Mouse (Mus musculus): ENCODE measurements around the gene Skor1. TPM values are rescaled to one million over a fixed set of nuclear protein-coding genes. Genes with fewer than 3 reads are reported as not detected.

The Skor1 gene
- total RNA-seq, 1 experiment = 0.54 TPM

DNA sequence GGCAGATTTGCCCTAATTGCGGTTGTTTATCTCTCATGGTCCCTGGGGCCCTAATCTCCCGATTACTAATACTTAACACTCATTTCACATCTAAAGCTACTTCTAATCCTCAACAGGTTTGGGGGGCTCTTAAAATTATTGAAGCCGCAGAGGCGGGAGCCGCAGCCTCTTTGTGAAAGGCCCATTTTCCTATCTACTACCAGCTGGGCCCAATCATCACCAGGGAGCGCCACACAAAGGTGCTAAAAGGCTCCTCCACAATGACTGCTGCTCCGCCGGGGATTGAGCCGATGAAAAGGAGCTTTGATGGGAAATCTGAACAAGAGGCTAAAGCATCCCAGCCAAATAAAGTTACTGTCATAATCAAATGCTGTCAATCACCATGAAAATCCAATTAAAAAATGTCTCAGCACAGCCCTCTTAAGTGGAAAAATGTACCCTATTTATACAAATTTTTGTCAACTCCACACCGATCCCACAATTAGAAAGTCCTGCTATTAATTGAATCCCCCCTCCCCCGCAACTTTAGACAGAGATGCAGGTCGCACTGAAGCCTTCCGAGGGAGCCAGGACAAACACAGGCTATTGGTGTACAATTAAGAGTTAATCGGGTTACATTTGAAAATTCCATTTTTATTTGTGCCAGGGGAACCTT is 33.7 kb upstream of the Skor1 start:
- no peak for TF ChIP-seq HCFC1 (IDR thresholded peaks at IDR 0.05; ENCODE audit: borderline replicate concordance, insufficient read depth, low read length)
- TF ChIP-seq MAFK (IDR thresholded peaks at IDR 0.05; ENCODE audit: insufficient read depth, low read depth, low read length) = no peak
- no peak for TF ChIP-seq ZC3H11A (IDR thresholded peaks at IDR 0.05; ENCODE audit: borderline replicate concordance, low read depth, low read length)
- no peak for TF ChIP-seq CHD2 (IDR thresholded peaks at IDR 0.05; ENCODE audit: low read depth, low read length)
- TF ChIP-seq ZNF384 (IDR thresholded peaks at IDR 0.05; ENCODE audit: low read depth, low read length) = no peak

DNA sequence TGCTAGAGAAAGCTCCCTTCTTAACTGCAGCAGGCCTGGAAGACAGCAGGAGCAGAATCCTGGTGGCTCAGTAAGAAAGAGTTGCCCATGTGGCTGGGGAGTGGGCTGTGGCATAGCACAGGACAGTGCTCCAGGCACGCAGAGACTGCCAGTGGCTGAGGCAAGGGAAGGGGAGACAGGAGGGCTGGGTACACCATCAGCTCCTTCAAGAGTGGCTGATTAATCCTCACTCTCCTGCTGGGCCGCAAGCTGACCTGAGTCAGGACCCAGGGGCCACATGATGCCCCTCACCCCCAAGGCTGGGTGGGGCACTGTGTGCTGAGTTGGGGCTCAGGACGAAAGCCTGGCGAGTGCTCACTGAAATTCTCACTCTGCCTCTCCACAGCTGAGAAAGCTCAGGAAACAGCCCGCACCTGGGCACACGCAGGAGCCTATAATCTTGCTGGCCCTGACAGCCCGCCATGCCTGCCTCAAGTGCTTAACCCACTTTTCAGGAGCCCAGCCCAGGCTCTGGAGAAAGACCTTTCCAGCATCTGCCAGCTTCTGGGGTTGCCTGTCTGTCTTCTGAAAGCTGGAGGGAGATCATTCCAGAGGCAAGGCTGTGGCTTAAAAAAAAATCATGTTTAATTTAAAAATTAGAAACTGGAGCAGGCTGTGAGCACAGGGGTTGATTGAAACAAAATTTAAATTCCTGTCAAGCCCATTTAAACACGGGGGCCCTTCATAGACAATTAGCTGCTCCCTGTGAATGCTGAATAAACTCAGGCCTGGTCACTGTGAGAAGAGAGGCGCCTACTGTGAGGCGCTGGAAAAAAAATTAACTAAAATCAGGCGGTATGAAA is 32.8 kb upstream of the Skor1 start:
- in situ Hi-C loops (cut with MboI; ENCODE audit: low sequenced_read_pairs in 2 of 2, unreplicated experiment in 2 of 2) = no loop called here
- H3K36me3 ChIP-seq (ENCODE audit: control insufficient read depth, insufficient read depth, low read length, poor library complexity, severe bottlenecking) = no peaks in the 10 kb centered on the region
- no peak overlapping the region for H3K27ac ChIP-seq (ENCODE audit: insufficient read depth, low read depth, low read length, poor library complexity, severe bottlenecking)
- H3K9ac ChIP-seq (ENCODE audit: insufficient read depth, low read depth, low read length, poor library complexity, severe bottlenecking) = no peak overlapping the region
- no peaks in the 10 kb centered on the region; a peak in 1 of 4 replicates for H3K4me1 ChIP-seq (ENCODE audit: control insufficient read depth in 2 of 2, insufficient read depth in 2 of 2, low read length in 2 of 2, poor library complexity in 1 of 2)
- no peak for DNase-seq (ENCODE audit: low read depth, low spot score)
- no peaks in the 10 kb centered on the region for H3K9me3 ChIP-seq (ENCODE audit: control insufficient read depth, insufficient read depth, low read depth, low read length)
- no peak overlapping the region for H3K4me3 ChIP-seq (ENCODE audit: insufficient read depth in 1 of 2, low read depth in 1 of 2, low read length in 2 of 2, poor library complexity in 1 of 2, severe bottlenecking in 1 of 2)
- no peak for TF ChIP-seq ZNF384 (IDR thresholded peaks at IDR 0.05; ENCODE audit: low read depth, low read length)
- TF ChIP-seq MAFK (IDR thresholded peaks at IDR 0.05; ENCODE audit: insufficient read depth, low read depth, low read length) = no peak
- TF ChIP-seq CHD2 (IDR thresholded peaks at IDR 0.05; ENCODE audit: low read depth, low read length) = no peak
- TF ChIP-seq ZC3H11A (IDR thresholded peaks at IDR 0.05; ENCODE audit: borderline replicate concordance, low read depth, low read length) = no peak
- TF ChIP-seq HCFC1 (IDR thresholded peaks at IDR 0.05; ENCODE audit: borderline replicate concordance, insufficient read depth, low read length) = no peak

More for the DNA sequence above, 33.7 kb upstream of the Skor1 start:
- Histone ChIP-seq H3K27ac (ENCODE audit: insufficient read depth, low read depth, low read length, poor library complexity, severe bottlenecking) (no peak overlapping the region), H3K4me3 (ENCODE audit: insufficient read depth in 1 of 2, low read depth in 1 of 2, low read length in 2 of 2, poor library complexity in 1 of 2, severe bottlenecking in 1 of 2) (no peak overlapping the region), H3K36me3 (ENCODE audit: control insufficient read depth, insufficient read depth, low read length, poor library complexity, severe bottlenecking) (no peaks in the 10 kb centered on the region), H3K4me1 (ENCODE audit: control insufficient read depth in 2 of 2, insufficient read depth in 2 of 2, low read length in 2 of 2, poor library complexity in 1 of 2) (no peaks in the 10 kb centered on the region; a peak in 1 of 4 replicates), H3K9ac (ENCODE audit: insufficient read depth, low read depth, low read length, poor library complexity, severe bottlenecking) (no peak overlapping the region), H3K9me3 (ENCODE audit: control insufficient read depth, insufficient read depth, low read depth, low read length) (no peaks in the 10 kb centered on the region)
- in situ Hi-C loops (cut with MboI; ENCODE audit: low sequenced_read_pairs in 2 of 2, unreplicated experiment in 2 of 2) = no loop called here
- no peak for DNase-seq (ENCODE audit: low read depth, low spot score)

DNA sequence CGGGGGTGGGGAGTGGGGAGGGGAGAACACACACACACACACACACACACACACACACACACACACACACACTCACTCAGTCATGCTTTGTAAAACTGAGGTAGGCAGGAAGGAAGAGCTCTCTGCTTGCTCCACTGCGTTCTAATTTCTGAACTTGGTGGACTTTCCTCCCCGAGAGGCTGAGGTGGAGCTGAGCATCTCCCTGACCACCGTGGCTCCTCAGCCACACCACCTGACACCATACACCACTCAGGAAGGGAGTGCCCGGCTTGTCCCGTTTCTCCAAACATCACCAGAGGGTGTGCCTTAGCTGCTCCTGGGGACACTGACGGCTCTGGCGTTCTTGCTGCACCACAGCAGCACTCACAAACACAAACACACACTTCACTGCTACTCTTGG is 29.5 kb upstream of the Skor1 start:
- DNase-seq (ENCODE audit: low read depth, low spot score) = no peak
- Histone ChIP-seq H3K27ac (ENCODE audit: insufficient read depth, low read depth, low read length, poor library complexity, severe bottlenecking) (no peak overlapping the region), H3K36me3 (ENCODE audit: control insufficient read depth, insufficient read depth, low read length, poor library complexity, severe bottlenecking) (no peaks in the 10 kb centered on the region), H3K9ac (ENCODE audit: insufficient read depth, low read depth, low read length, poor library complexity, severe bottlenecking) (no peak overlapping the region), H3K9me3 (ENCODE audit: control insufficient read depth, insufficient read depth, low read depth, low read length) (no peaks in the 10 kb centered on the region), H3K4me1 (ENCODE audit: control insufficient read depth in 2 of 2, insufficient read depth in 2 of 2, low read length in 2 of 2, poor library complexity in 1 of 2) (no peaks in the 10 kb centered on the region; a peak in 1 of 4 replicates), H3K4me3 (ENCODE audit: insufficient read depth in 1 of 2, low read depth in 1 of 2, low read length in 2 of 2, poor library complexity in 1 of 2, severe bottlenecking in 1 of 2) (no peak overlapping the region)
- in situ Hi-C loops (cut with MboI; ENCODE audit: low sequenced_read_pairs in 2 of 2, unreplicated experiment in 2 of 2) = no loop called here
- TF ChIP-seq MAFK (IDR thresholded peaks at IDR 0.05; ENCODE audit: insufficient read depth, low read depth, low read length) (no peak), CHD2 (IDR thresholded peaks at IDR 0.05; ENCODE audit: low read depth, low read length) (no peak), ZNF384 (IDR thresholded peaks at IDR 0.05; ENCODE audit: low read depth, low read length) (no peak)

DNA sequence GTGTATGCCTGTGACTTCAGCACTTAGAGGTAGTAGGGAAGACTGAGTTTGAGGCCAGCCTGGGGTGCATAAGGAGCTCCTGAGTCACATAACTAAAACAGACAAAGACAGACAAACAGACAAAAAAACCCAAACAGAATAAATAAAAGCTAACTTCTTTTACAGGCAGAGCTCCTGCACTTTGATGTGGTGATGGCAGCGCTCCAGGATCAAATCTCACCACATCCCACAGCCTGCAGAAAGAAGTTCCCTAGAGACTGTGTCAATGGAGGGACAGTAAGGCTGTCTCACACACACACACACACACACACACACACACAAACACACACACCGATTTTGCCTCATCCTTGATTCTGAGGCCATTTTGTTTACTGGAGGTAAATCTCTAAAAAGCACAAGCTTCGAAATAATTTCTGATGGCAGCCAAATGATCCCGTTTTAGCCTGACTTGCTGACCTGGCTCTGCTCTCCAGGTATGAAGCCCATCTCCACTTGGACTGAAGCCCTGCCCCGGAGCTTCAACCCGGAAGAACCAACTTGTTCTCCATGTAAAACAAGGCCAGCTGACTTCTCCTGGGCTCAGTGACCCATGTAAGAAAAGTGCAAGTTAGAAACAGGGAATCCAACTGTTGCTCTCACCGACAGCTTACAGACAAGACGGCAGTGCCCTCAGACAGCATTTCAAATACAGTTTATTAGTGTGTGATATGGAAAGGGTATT is 25.4 kb upstream of the Skor1 start:
- Histone ChIP-seq H3K27ac (ENCODE audit: insufficient read depth, low read depth, low read length, poor library complexity, severe bottlenecking) (no peak overlapping the region), H3K4me1 (ENCODE audit: control insufficient read depth in 2 of 2, insufficient read depth in 2 of 2, low read length in 2 of 2, poor library complexity in 1 of 2) (no peaks in the 10 kb centered on the region), H3K36me3 (ENCODE audit: control insufficient read depth, insufficient read depth, low read length, poor library complexity, severe bottlenecking) (no peaks in the 10 kb centered on the region), H3K4me3 (ENCODE audit: insufficient read depth in 1 of 2, low read depth in 1 of 2, low read length in 2 of 2, poor library complexity in 1 of 2, severe bottlenecking in 1 of 2) (no peak overlapping the region), H3K9ac (ENCODE audit: insufficient read depth, low read depth, low read length, poor library complexity, severe bottlenecking) (no peak overlapping the region), H3K9me3 (ENCODE audit: control insufficient read depth, insufficient read depth, low read depth, low read length) (no peaks in the 10 kb centered on the region)
- in situ Hi-C loops (cut with MboI; ENCODE audit: low sequenced_read_pairs in 2 of 2, unreplicated experiment in 2 of 2) = no loop called here
- TF ChIP-seq CHD2 (IDR thresholded peaks at IDR 0.05; ENCODE audit: low read depth, low read length) (no peak), ZC3H11A (IDR thresholded peaks at IDR 0.05; ENCODE audit: borderline replicate concordance, low read depth, low read length) (no peak), ZNF384 (IDR thresholded peaks at IDR 0.05; ENCODE audit: low read depth, low read length) (no peak), HCFC1 (IDR thresholded peaks at IDR 0.05; ENCODE audit: borderline replicate concordance, insufficient read depth, low read length) (no peak), MAFK (IDR thresholded peaks at IDR 0.05; ENCODE audit: insufficient read depth, low read depth, low read length) (no peak)
- DNase-seq (ENCODE audit: low read depth, low spot score) = no peak
